Mouse (Mus musculus): ENCODE measurements at regions not wholly inside any gene's neighbourhood (a gene's known extent, or its start where the extent isn't known, plus 50 kb on each side); places are given as distances from the start of the nearest gene placed in this dataset.

DNA sequence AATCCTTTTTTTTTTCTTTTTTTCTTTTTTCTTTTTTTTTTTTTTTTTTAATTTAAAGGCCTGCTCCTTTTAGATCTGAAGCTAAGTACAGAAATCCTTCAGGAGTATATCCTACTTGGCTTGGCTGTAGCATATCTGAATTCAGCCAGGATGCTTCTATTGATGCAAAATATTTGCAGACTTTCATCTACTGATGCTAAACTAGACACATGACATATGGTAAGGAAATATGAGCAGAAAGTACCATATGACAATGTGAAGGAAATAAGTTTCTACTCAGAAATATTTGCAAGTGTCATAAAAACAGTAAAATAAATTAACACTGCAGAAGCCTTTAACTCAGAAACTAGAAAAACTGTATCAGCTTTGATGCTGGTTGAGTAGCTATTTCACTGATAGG is 61.4 kb upstream of the Myo3a start:
- intact Hi-C loops (cut with DNase I) = no loop called here
- DNase-seq (ENCODE audit: low spot score in 2 of 2) = no peak

Data from left cerebral cortex, postnatal 36 days (tissue).